Mouse (Mus musculus) CH12.LX (cell line): ENCODE data around the gene March9. TPM values are rescaled to one million over a fixed set of nuclear protein-coding genes. Genes with fewer than 3 reads are reported as not detected.

Source experiments
- DNase-seq: peaks from one replicate; pipeline ENCODE4 v3.0.0-alpha.2; 2013; ENCODE audit errors: extremely low read depth
- H3K27ac ChIP-seq: 2 replicates; pipeline ENCODE4 v1.5.1; 2012; ENCODE audit warnings: low read depth, mild to moderate bottlenecking, control low read depth, moderate library complexity; ENCODE audit not compliant: insufficient read depth
- H3K27me3 ChIP-seq: replicated peaks from 2 replicates; pipeline ENCODE3; 2012; ENCODE audit warnings: inconsistent platforms
- H3K36me3 ChIP-seq, 2 experiments: replicated peaks in 1 of 2; 2 replicates each; pipeline versions ENCODE3 to v1.6.1; 2012; ENCODE audit warnings: inconsistent platforms in 1 of 2, low read length in 1 of 2, mild to moderate bottlenecking in 1 of 2, mixed read lengths in 1 of 2, moderate library complexity in 1 of 2; ENCODE audit not compliant: control insufficient read depth in 1 of 2, insufficient read depth in 1 of 2
- H3K4me1 ChIP-seq, 2 experiments: 2 replicates each; pipeline ENCODE4 v1.6.1; 2012; ENCODE audit warnings: inconsistent platforms in 1 of 2, moderate library complexity in 1 of 2; ENCODE audit not compliant: insufficient read depth in 2 of 2, control insufficient read depth in 1 of 2
- H3K4me2 ChIP-seq: 2 replicates; pipeline ENCODE4 v1.6.1; 2012; ENCODE audit warnings: low read depth, mild to moderate bottlenecking, control low read depth; ENCODE audit not compliant: poor library complexity, insufficient read depth, severe bottlenecking
- H3K4me3 ChIP-seq, 3 experiments: fragments of 150-350 bp in 1 of 3; sonication (generic) in 1 of 3; replicated peaks in 1 of 3; 2 replicates each; pipeline versions ENCODE3 to v1.5.1; 2011 to 2012; ENCODE audit warnings: low read depth in 2 of 3, low read length in 2 of 3, mild to moderate bottlenecking in 2 of 3, moderate library complexity in 2 of 3, control low read depth in 1 of 3, improper control_type of control experiment in 1 of 3, inconsistent platforms in 1 of 3, mixed read lengths in 1 of 3; ENCODE audit not compliant: poor library complexity in 1 of 3
- H3K79me2 ChIP-seq: replicated peaks from 2 replicates; pipeline ENCODE4 v1.6.1; 2012; ENCODE audit warnings: mild to moderate bottlenecking, moderate library complexity; ENCODE audit not compliant: control insufficient read depth, poor library complexity, insufficient read depth, severe bottlenecking; ENCODE audit errors: extremely low read depth
- H3K9ac ChIP-seq: 2 replicates; pipeline ENCODE4 v1.6.1; 2012; ENCODE audit warnings: low read depth, mild to moderate bottlenecking, control low read depth, moderate library complexity; ENCODE audit not compliant: insufficient read depth
- H3K9me3 ChIP-seq: replicated peaks from 2 replicates; pipeline ENCODE3; 2012; ENCODE audit warnings: low read length, inconsistent platforms, mixed read lengths
- CHD1 ChIP-seq: IDR thresholded peaks from 2 replicates; pipeline ENCODE4 v1.6.1; 2012; ENCODE audit warnings: low read depth, low read length, improper control_type of control experiment, inconsistent platforms
- CTCF ChIP-seq, 2 experiments: IDR thresholded peaks in 1 of 2; conservative IDR thresholded peaks in 1 of 2; 2 replicates each; pipeline ENCODE4 v1.5.1; 2011 to 2012; ENCODE audit warnings: low read depth in 2 of 2, low read length in 2 of 2, improper control_type of control experiment in 1 of 2, inconsistent platforms in 1 of 2, mild to moderate bottlenecking in 1 of 2, moderate library complexity in 1 of 2
- ELF1 ChIP-seq: IDR thresholded peaks from 2 replicates; pipeline ENCODE4 v1.6.1; 2014; ENCODE audit warnings: low read depth, mild to moderate bottlenecking, inconsistent platforms, low read length, improper control_type of control experiment
- EP300 ChIP-seq: IDR thresholded peaks from 2 replicates; pipeline ENCODE4 v1.6.1; 2011; ENCODE audit warnings: low read length, improper control_type of control experiment
- IRF4 ChIP-seq: IDR thresholded peaks from 2 replicates; pipeline ENCODE4 v1.6.1; 2014; ENCODE audit warnings: low read depth, mild to moderate bottlenecking, inconsistent platforms, low read length, improper control_type of control experiment
- JUND ChIP-seq: conservative IDR thresholded peaks from 2 replicates; pipeline ENCODE4 v1.6.1; 2011; ENCODE audit warnings: low read depth, low read length, improper control_type of control experiment
- MAX ChIP-seq: IDR thresholded peaks from 2 replicates; pipeline ENCODE4 v1.6.1; 2011; ENCODE audit warnings: low read length, improper control_type of control experiment
- MAZ ChIP-seq: IDR thresholded peaks from 2 replicates; pipeline ENCODE4 v1.6.1; 2012; ENCODE audit warnings: low read depth, mild to moderate bottlenecking, inconsistent platforms, low read length, improper control_type of control experiment, moderate library complexity
- MYC ChIP-seq: IDR thresholded peaks from 2 replicates; pipeline ENCODE4 v1.6.1; 2011; ENCODE audit warnings: low read depth, mild to moderate bottlenecking, improper control_type of control experiment, low read length
- NELFE ChIP-seq: IDR thresholded peaks from 2 replicates; pipeline ENCODE4 v1.6.1; 2011; ENCODE audit warnings: low read depth, low read length, improper control_type of control experiment
- POLR2A ChIP-seq: IDR thresholded peaks from 2 replicates; pipeline ENCODE4 v1.6.1; 2011; ENCODE audit warnings: low read depth, mild to moderate bottlenecking, improper control_type of control experiment, low read length
- SIN3A ChIP-seq: IDR thresholded peaks from 2 replicates; pipeline ENCODE4 v1.6.1; 2012; ENCODE audit warnings: low read length, improper control_type of control experiment, inconsistent platforms
- SMC3 ChIP-seq: IDR thresholded peaks from 2 replicates; pipeline ENCODE4 v1.6.1; 2011; ENCODE audit warnings: low read depth, low read length, improper control_type of control experiment
- USF2 ChIP-seq: conservative IDR thresholded peaks from 2 replicates; pipeline ENCODE4 v1.6.1; 2011; ENCODE audit warnings: low read depth, low read length, improper control_type of control experiment
- ZC3H11A ChIP-seq: IDR thresholded peaks from 2 replicates; pipeline ENCODE4 v1.6.1; 2012; ENCODE audit warnings: low read depth, mild to moderate bottlenecking, inconsistent platforms, low read length, improper control_type of control experiment
- ZMIZ1 ChIP-seq: IDR thresholded peaks from 2 replicates; pipeline ENCODE4 v1.6.1; 2012; ENCODE audit warnings: low read depth, mild to moderate bottlenecking, inconsistent platforms, low read length, improper control_type of control experiment
- ZNF384 ChIP-seq: IDR thresholded peaks from 2 replicates; pipeline ENCODE4 v1.6.1; 2012; ENCODE audit warnings: low read depth, low read length, improper control_type of control experiment, inconsistent platforms
- dilution Hi-C: fragments of 300-500 bp; cut with MboI; formaldehyde crosslinking; loops from 2 replicates; pipeline ENCODE4 v1.14.3; 2020; ENCODE audit warnings: low sequenced_read_pairs; ENCODE audit not compliant: extremely low pct_unique_long_range_greater_than_20kb, extremely low pct_ligation_motif_present
- in situ Hi-C: fragments of 300-500 bp; cut with MboI; formaldehyde crosslinking; loops from 3 replicates; pipeline ENCODE4 v1.14.3; 2019; ENCODE audit warnings: low sequenced_read_pairs, low pct_ligation_motif_present, low pct_unique_long_range_greater_than_20kb, mixed read lengths
- polyA plus RNA-seq: library from polyadenylated mRNA; unstranded; fragments of >175 nt; gene quantifications from 2 replicates; pipeline ENCODE4 v1.2.1, GENCODE M21; 2012; ENCODE audit warnings: low read depth; ENCODE audit not compliant: insufficient read length
- total RNA-seq, 2 experiments: library from RNA; depleted of rRNA; stranded (reverse); fragments of 300-350 nt in 1 of 2; fragments of >200 nt in 1 of 2; gene quantifications; 2 replicates each; pipeline ENCODE4 v1.2.3; 2012 to 2014

Gene March9
- total and polyA plus RNA-seq, 3 experiments = 0.68 to 3.4 (median 1.0) TPM

- Histone ChIP-seq H3K4me2 (no peak overlapping the region), H3K9me3 (no peaks in the 10 kb centered on the region), H3K36me3 (peaks cover 32 to 70% of the 10 kb centered on the region in 2 experiments), H3K4me1 (peaks cover 3 to 25% of the 10 kb centered on the region in 2 experiments; a peak in 3 of 4 replicates), H3K79me2 (no peaks in the 10 kb centered on the region), H3K9ac (no peak overlapping the region), H3K4me3 (no peak overlapping the region), H3K27ac (no peak overlapping the region), H3K27me3 (no peaks in the 10 kb centered on the region)
- no peak for TF ChIP-seq CHD1
- no peak for TF ChIP-seq CTCF (conservative IDR thresholded peaks at IDR 0.05 in 1 of 2, IDR thresholded peaks at IDR 0.05 in 1 of 2; ENCODE audit: low read depth in 2 of 2, low read length in 2 of 2)
- TF ChIP-seq SIN3A = no peak
- no peak for TF ChIP-seq EP300
- TF ChIP-seq ZMIZ1 = no peak
- TF ChIP-seq SMC3 = no peak
- no peak for TF ChIP-seq MAZ
- no peak for TF ChIP-seq MYC
- TF ChIP-seq NELFE = no peak
- no peak for TF ChIP-seq ZNF384
- TF ChIP-seq POLR2A = no peak
- TF ChIP-seq MAX = no peak
- no peak for TF ChIP-seq USF2
- DNase-seq = no peak
- dilution Hi-C loops (no loop called here), in situ Hi-C loops (no loop called here)
These were observed 43.6 kb upstream of the March9 start for GRCm38 (mm10) chr10:127103631-127104030.

GRCm38 (mm10) chr10:127101151-127101550 is 41.2 kb upstream of the March9 start:
- no peak overlapping the region for H3K9ac ChIP-seq
- no peak overlapping the region for H3K4me3 ChIP-seq
- peaks cover 51 to 77% of the 10 kb centered on the region in 2 experiments for H3K36me3 ChIP-seq
- H3K9me3 ChIP-seq = no peaks in the 10 kb centered on the region
- H3K4me2 ChIP-seq = no peak overlapping the region
- dilution Hi-C loops = no loop called here
- peaks cover 0 to 21% of the 10 kb centered on the region in 2 experiments; a peak in 2 of 4 replicates for H3K4me1 ChIP-seq
- in situ Hi-C loops = no loop called here
- H3K27ac ChIP-seq = no peak overlapping the region
- no peaks in the 10 kb centered on the region for H3K79me2 ChIP-seq
- DNase-seq = no peak
- no peaks in the 10 kb centered on the region for H3K27me3 ChIP-seq
- TF ChIP-seq ZC3H11A = no peak
- TF ChIP-seq USF2 = no peak
- no peak for TF ChIP-seq ELF1
- TF ChIP-seq MAX = no peak
- TF ChIP-seq IRF4 = no peak
- no peak for TF ChIP-seq JUND

- Histone ChIP-seq H3K9ac (no peak overlapping the region), H3K9me3 (no peaks in the 10 kb centered on the region), H3K27me3 (no peaks in the 10 kb centered on the region), H3K36me3 (peaks cover 58 to 81% of the 10 kb centered on the region in 2 experiments), H3K4me2 (no peak overlapping the region), H3K4me1 (peaks cover 0 to 21% of the 10 kb centered on the region in 2 experiments; a peak in 2 of 4 replicates), H3K27ac (no peak overlapping the region), H3K79me2 (no peaks in the 10 kb centered on the region), H3K4me3 (no peak overlapping the region)
- in situ Hi-C loops (no loop called here), dilution Hi-C loops (no loop called here)
- DNase-seq = no peak
- no peak for TF ChIP-seq ZNF384
These were observed 40.4 kb upstream of the March9 start for GRCm38 (mm10) chr10:127100414-127100813.
